9 mouse cellular contexts compared by ENCODE assay signal in genomic region chr11:73006377-73006776, GRCm38 (mm10). TPM values are rescaled to one million over a fixed set of nuclear protein-coding genes. Genes with fewer than 3 reads are reported as not detected.
A peak's percentile ranks its signal among the peaks of the same experiment; 100 is the strongest.
DNase-seq lines count a peak whose midpoint lies in the region; ATAC-seq and TF ChIP-seq lines count a peak whose summit lies in the region.
"Had no signal": no experiment of that assay in that cellular context is flagged by ENCODE, and none has a peak within 500 bp of the region (broad histone marks: within the 10 kb centered on the region; RNA-seq: fewer than 3 reads in every experiment).

No protein-coding gene starts in this region.

- no peaks in the 10 kb centered on the region for H3K9me3 ChIP-seq in embryonic facial prominence, embryonic 11.5 days (replicated peaks; ENCODE audit: control insufficient read depth, low read length)
- H3K9me3 ChIP-seq in liver, embryonic 14.5 days (ENCODE audit: control insufficient read depth, low read length) = no peaks in the 10 kb centered on the region
- H3K9me3 ChIP-seq in neural tube, embryonic 14.5 days (ENCODE audit: control insufficient read depth, low read length) = no peaks in the 10 kb centered on the region
- H3K9me3 ChIP-seq: limb, embryonic 15.5 days had no signal

- TF ChIP-seq CTCF in liver, embryonic 14.5 days (IDR thresholded peaks at IDR 0.05; ENCODE audit: low read depth) = peak; percentile 79

- H3K9ac ChIP-seq in embryonic facial prominence, embryonic 11.5 days (replicated peaks; ENCODE audit: low read length) = 0 out of 2 replicates have a peak overlapping the region, but pooled peaks have one; percentile 4
- no peak overlapping the region for H3K9ac ChIP-seq in liver, embryonic 14.5 days (replicated peaks)
- no peak overlapping the region for H3K9ac ChIP-seq in neural tube, embryonic 14.5 days (replicated peaks; ENCODE audit: low read depth, low read length)
- H3K9ac ChIP-seq: limb, embryonic 15.5 days had no signal

- no peaks in the 10 kb centered on the region for H3K4me1 ChIP-seq in embryonic facial prominence, embryonic 11.5 days (ENCODE audit: control insufficient read depth, insufficient read depth, low read length)
- no peaks in the 10 kb centered on the region for H3K4me1 ChIP-seq in liver, embryonic 14.5 days (replicated peaks; ENCODE audit: control insufficient read depth in 2 of 2, insufficient read depth in 2 of 2, low read length in 1 of 2)
- no peaks in the 10 kb centered on the region for H3K4me1 ChIP-seq in neural tube, embryonic 14.5 days (ENCODE audit: control insufficient read depth, insufficient read depth, low read length)

- ATAC-seq in embryonic facial prominence, embryonic 11.5 days (replicated peaks; ENCODE audit: insufficient number of reproducible peaks, low FRiP score, low TSS enrichment, low read depth) = no peak
- ATAC-seq in liver, embryonic 14.5 days (ENCODE audit: insufficient read depth) = no peak
- peak; percentile 69; the same call in 1 of the 2 replicates for ATAC-seq in neural tube, embryonic 14.5 days (ENCODE audit: low read depth)

- H3K27ac ChIP-seq in embryonic facial prominence, embryonic 11.5 days (replicated peaks; ENCODE audit: low read depth, low read length) = no peak overlapping the region
- no peak overlapping the region for H3K27ac ChIP-seq in liver, embryonic 14.5 days
- H3K27ac ChIP-seq in neural tube, embryonic 14.5 days (ENCODE audit: low read depth, low read length) = no peak overlapping the region
- H3K27ac ChIP-seq: limb, embryonic 15.5 days had no signal

- H3K27me3 ChIP-seq in embryonic facial prominence, embryonic 11.5 days (ENCODE audit: control insufficient read depth, insufficient read depth, low read length) = no peaks in the 10 kb centered on the region; the same call in 1 of the 2 replicates
- no peaks in the 10 kb centered on the region for H3K27me3 ChIP-seq in liver, embryonic 14.5 days (ENCODE audit: control insufficient read depth, insufficient read depth, low read length)
- H3K27me3 ChIP-seq in neural tube, embryonic 14.5 days (ENCODE audit: control insufficient read depth, insufficient read depth, low read length) = no peaks in the 10 kb centered on the region

- 12% methylated on average over 2 of the region's 2 CpGs for WGBS in embryonic facial prominence, embryonic 11.5 days
- 15% methylated on average over 2 of the region's 2 CpGs for WGBS in liver, embryonic 14.5 days (ENCODE audit: insufficient replicate concordance)
- WGBS in neural tube, embryonic 14.5 days = 6% methylated on average over 2 of the region's 2 CpGs

- H3K4me3 ChIP-seq in embryonic facial prominence, embryonic 11.5 days (ENCODE audit: low read depth, low read length) = no peak overlapping the region
- no peak overlapping the region for H3K4me3 ChIP-seq in liver, embryonic 14.5 days (ENCODE audit: insufficient read depth in 1 of 2, low read depth in 2 of 2, low read length in 2 of 2)
- H3K4me3 ChIP-seq in neural tube, embryonic 14.5 days (ENCODE audit: low read depth, low read length) = no peak overlapping the region
- H3K4me3 ChIP-seq: limb, embryonic 15.5 days had no signal

- no peak for TF ChIP-seq EP300 in liver, embryonic 14.5 days (IDR thresholded peaks at IDR 0.05; ENCODE audit: low read depth)

- DNase-seq in urinary bladder, postnatal 14 days (ENCODE audit: low spot score) = peak; percentile 44
- DNase-seq in urinary bladder, adult 18-20 months (ENCODE audit: low spot score in 2 of 2) = no peak
- peak; percentile 53 for DNase-seq in adrenal gland, postnatal 25 days
- DNase-seq in embryonic facial prominence, embryonic 11.5 days (ENCODE audit: low spot score) = peak; percentile 82
- peak; percentile 57 for DNase-seq in hindlimb bud, embryonic 11.5 days (ENCODE audit: extremely low spot score, low read depth, low spot score)
- DNase-seq in liver, embryonic 14.5 days (ENCODE audit: low read depth in 3 of 3, low spot score in 3 of 3) = peak in 2 of 3 experiments; percentile 26 to 36
- no peak for DNase-seq in right cerebral cortex, postnatal 4 days

- H3K4me2 ChIP-seq in embryonic facial prominence, embryonic 11.5 days (ENCODE audit: low read depth, low read length) = no peak overlapping the region
- no peak overlapping the region for H3K4me2 ChIP-seq in liver, embryonic 14.5 days (ENCODE audit: low read depth)
- no peak overlapping the region for H3K4me2 ChIP-seq in neural tube, embryonic 14.5 days (ENCODE audit: low read depth, low read length)
- H3K4me2 ChIP-seq: limb, embryonic 15.5 days had no signal

- H3K36me3 ChIP-seq in embryonic facial prominence, embryonic 11.5 days (replicated peaks; ENCODE audit: control insufficient read depth, insufficient read depth, low read depth, low read length) = no peaks in the 10 kb centered on the region
- H3K36me3 ChIP-seq in liver, embryonic 14.5 days (replicated peaks; ENCODE audit: control insufficient read depth, insufficient read depth, low read depth) = no peaks in the 10 kb centered on the region
- H3K36me3 ChIP-seq in neural tube, embryonic 14.5 days (ENCODE audit: control insufficient read depth, insufficient read depth, low read length) = no peaks in the 10 kb centered on the region
- H3K36me3 ChIP-seq: limb, embryonic 15.5 days had no signal

RNA-seq across cellular contexts. Expression of gene P2rx1, which starts 7.5 kb away (rescaled TPM):
- total RNA-seq in adrenal gland, postnatal 25 days (2021) = 0.15 TPM in 1 of 2 replicates, not detected in the other
- 1.2 and 1.3 TPM in 2 replicates for polyA plus RNA-seq in embryonic facial prominence, embryonic 11.5 days (2014; fragmentation: Nextera tagmentation; extraction: Ambion mirVana)
- polyA plus RNA-seq in liver, embryonic 14.5 days (2012; rRNA removed) = 4.6 and 5.3 TPM in 2 replicates
- 6.8 and 9.0 TPM in 2 replicates for polyA plus RNA-seq in liver, embryonic 14.5 days (2014; fragmentation: Nextera tagmentation; extraction: Ambion mirVana)
- 0.29 and 0.75 TPM in 2 replicates for polyA plus RNA-seq in neural tube, embryonic 14.5 days (2014; fragmentation: Nextera tagmentation; extraction: Ambion mirVana)

RNA-seq across cellular contexts. Expression of gene Camkk1, which starts 12.4 kb away (rescaled TPM):
- 2.6 and 3.1 TPM in 2 replicates for total RNA-seq in adrenal gland, postnatal 25 days (2021)
- 3.4 and 4.2 TPM in 2 replicates for polyA plus RNA-seq in embryonic facial prominence, embryonic 11.5 days (2014; fragmentation: Nextera tagmentation; extraction: Ambion mirVana)
- polyA plus RNA-seq in liver, embryonic 14.5 days (2012; rRNA removed) = 0.49 and 0.69 TPM in 2 replicates
- polyA plus RNA-seq in liver, embryonic 14.5 days (2014; fragmentation: Nextera tagmentation; extraction: Ambion mirVana) = 0.19 and 0.36 TPM in 2 replicates
- 14.0 and 20.4 TPM in 2 replicates for polyA plus RNA-seq in neural tube, embryonic 14.5 days (2014; fragmentation: Nextera tagmentation; extraction: Ambion mirVana)

RNA-seq across cellular contexts. Expression of gene Ncbp3, which starts 41.2 kb away (rescaled TPM):
- 10.8 and 15.1 TPM in 2 replicates for total RNA-seq in adrenal gland, postnatal 25 days (2021)
- 11.3 and 11.9 TPM in 2 replicates for polyA plus RNA-seq in embryonic facial prominence, embryonic 11.5 days (2014; fragmentation: Nextera tagmentation; extraction: Ambion mirVana)
- 1.6 and 2.4 TPM in 2 replicates for polyA plus RNA-seq in liver, embryonic 14.5 days (2012; rRNA removed)
- polyA plus RNA-seq in liver, embryonic 14.5 days (2014; fragmentation: Nextera tagmentation; extraction: Ambion mirVana) = 3.1 TPM in 2 replicates
- polyA plus RNA-seq in neural tube, embryonic 14.5 days (2014; fragmentation: Nextera tagmentation; extraction: Ambion mirVana) = 9.6 and 11.4 TPM in 2 replicates

RNA-seq across cellular contexts. Expression of gene Atp2a3, which starts 45.4 kb away (rescaled TPM):
- total RNA-seq in adrenal gland, postnatal 25 days (2021) = 5.4 and 6.3 TPM in 2 replicates
- 0.74 and 1.4 TPM in 2 replicates for polyA plus RNA-seq in embryonic facial prominence, embryonic 11.5 days (2014; fragmentation: Nextera tagmentation; extraction: Ambion mirVana)
- 6.4 TPM in 2 replicates for polyA plus RNA-seq in liver, embryonic 14.5 days (2012; rRNA removed)
- polyA plus RNA-seq in liver, embryonic 14.5 days (2014; fragmentation: Nextera tagmentation; extraction: Ambion mirVana) = 6.7 and 7.7 TPM in 2 replicates
- 0.70 and 1.1 TPM in 2 replicates for polyA plus RNA-seq in neural tube, embryonic 14.5 days (2014; fragmentation: Nextera tagmentation; extraction: Ambion mirVana)

Comparison
In these comparisons a context has a peak if more than half of its experiments do, and no peak if none do; other contexts are left out.
1. DNase-seq: peak in urinary bladder, postnatal 14 days (single experiment), adrenal gland, postnatal 25 days (single experiment), embryonic facial prominence, embryonic 11.5 days (single experiment), hindlimb bud, embryonic 11.5 days (single experiment) and liver, embryonic 14.5 days (2 of 3); none in urinary bladder, adult 18-20 months (0 of 2) and right cerebral cortex, postnatal 4 days (single experiment).